Mouse (Mus musculus): ENCODE measurements at regions not wholly inside any gene's neighbourhood (a gene's known extent, or its start where the extent isn't known, plus 50 kb on each side); places are given as distances from the start of the nearest gene placed in this dataset.

- TF ChIP-seq EP300 (IDR thresholded peaks at IDR 0.05; ENCODE audit: insufficient read depth, low read depth, low read length): no peak
- no peak for TF ChIP-seq POLR2A (IDR thresholded peaks at IDR 0.05; ENCODE audit: insufficient read depth, low read depth, low read length)
- TF ChIP-seq CTCF (IDR thresholded peaks at IDR 0.05): no peak
Measured at GRCm38 (mm10) chr5:28009871-28010270, 61.3 kb upstream of the Insig1 start.
